Mouse (Mus musculus): ENCODE data around the gene Kif4. TPM values are rescaled to one million over a fixed set of nuclear protein-coding genes. Genes with fewer than 3 reads are reported as not detected.

Gene Kif4
- 21.5 and 22.4 TPM in 2 replicates for polyA plus RNA-seq (2015; fragmentation: Nextera tagmentation; extraction: Ambion mirVana)

- 18% methylated on average over 3 of the region's 3 CpGs for WGBS
- H3K4me3 ChIP-seq (replicated peaks) = peak within 1 kb of the TSS; percentile 52
- H3K9me3 ChIP-seq = no peaks in the 10 kb centered on the region
- no peak for ATAC-seq
- H3K9ac ChIP-seq = peak within 1 kb of the TSS; percentile 60
- no peaks in the 10 kb centered on the region for H3K4me1 ChIP-seq (replicated peaks)
- H3K4me2 ChIP-seq (replicated peaks) = peak within 1 kb of the TSS; percentile 62
- no peaks in the 10 kb centered on the region for H3K27me3 ChIP-seq (replicated peaks)
- no peaks in the 10 kb centered on the region for H3K36me3 ChIP-seq
- peak within 1 kb of the TSS; percentile 68 for H3K27ac ChIP-seq
Measured at GRCm38 (mm10) chrX:100625546-100625801, at the start of gene Kif4. Gene Kif4 (plus strand): TSS chrX:100625737.

GRCm38 (mm10) chrX:100594791-100595190 lies 30.7 kb upstream of the Kif4 start, which contains the start of gene P2ry4:
Gene P2ry4 (minus strand): TSS chrX:100594869.
- Histone ChIP-seq H3K27ac (no peak within 1 kb of the TSS), H3K4me3 (replicated peaks) (no peak within 1 kb of the TSS), H3K36me3 (no peaks in the 10 kb centered on the region), H3K9ac (no peak within 1 kb of the TSS), H3K27me3 (replicated peaks) (peaks cover 2% of the 10 kb centered on the region; the same call in 1 of the 2 replicates), H3K9me3 (no peaks in the 10 kb centered on the region), H3K4me1 (replicated peaks) (no peaks in the 10 kb centered on the region), H3K4me2 (replicated peaks) (no peak within 1 kb of the TSS)
- 36% methylated on average over 4 of the region's 4 CpGs for WGBS
- ATAC-seq = peak; percentile 87

DNA sequence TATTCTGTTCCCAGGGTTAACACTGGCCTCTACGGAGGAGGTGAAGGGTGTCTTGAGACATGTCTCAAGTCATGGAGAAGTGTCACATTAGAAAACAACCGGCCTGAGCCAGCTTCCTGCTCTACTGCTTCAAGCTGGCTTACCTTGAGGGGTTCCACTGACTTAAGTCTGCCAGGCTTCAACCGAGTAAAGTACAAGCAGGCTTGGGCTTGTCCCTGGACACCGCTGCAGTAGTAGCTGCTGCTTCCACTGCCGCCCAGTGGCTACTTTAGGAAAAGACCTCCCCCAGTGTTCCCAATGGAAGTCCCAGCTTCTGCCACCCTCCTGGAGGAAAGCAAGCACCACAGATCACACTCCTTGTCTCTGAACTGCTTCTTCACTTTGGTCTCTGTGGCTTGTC lies 28.1 kb upstream of the Kif4 start:
- peaks cover 2% of the 10 kb centered on the region; the same call in 1 of the 2 replicates for H3K27me3 ChIP-seq (replicated peaks)
- 26% methylated on average over 5 of the region's 5 CpGs for WGBS
- peak; percentile 55 for ATAC-seq

GRCm38 (mm10) chrX:100599755-100600154 lies 25.8 kb upstream of the Kif4 start:
- Histone ChIP-seq H3K4me2 (replicated peaks) (no peak overlapping the region), H3K27me3 (replicated peaks) (peaks cover 2% of the 10 kb centered on the region; the same call in 1 of the 2 replicates), H3K9ac (no peak overlapping the region), H3K4me3 (replicated peaks) (no peak overlapping the region), H3K4me1 (replicated peaks) (no peaks in the 10 kb centered on the region), H3K27ac (no peak overlapping the region), H3K9me3 (no peaks in the 10 kb centered on the region), H3K36me3 (no peaks in the 10 kb centered on the region)
- ATAC-seq = no peak
- 64% methylated on average over 4 of the region's 4 CpGs for WGBS

More for the DNA sequence above, 28.1 kb upstream of the Kif4 start:
- Histone ChIP-seq H3K4me1 (replicated peaks) (no peaks in the 10 kb centered on the region), H3K9me3 (no peaks in the 10 kb centered on the region), H3K9ac (no peak overlapping the region), H3K36me3 (no peaks in the 10 kb centered on the region), H3K4me3 (replicated peaks) (no peak overlapping the region), H3K27ac (no peak overlapping the region), H3K4me2 (replicated peaks) (no peak overlapping the region)

DNA sequence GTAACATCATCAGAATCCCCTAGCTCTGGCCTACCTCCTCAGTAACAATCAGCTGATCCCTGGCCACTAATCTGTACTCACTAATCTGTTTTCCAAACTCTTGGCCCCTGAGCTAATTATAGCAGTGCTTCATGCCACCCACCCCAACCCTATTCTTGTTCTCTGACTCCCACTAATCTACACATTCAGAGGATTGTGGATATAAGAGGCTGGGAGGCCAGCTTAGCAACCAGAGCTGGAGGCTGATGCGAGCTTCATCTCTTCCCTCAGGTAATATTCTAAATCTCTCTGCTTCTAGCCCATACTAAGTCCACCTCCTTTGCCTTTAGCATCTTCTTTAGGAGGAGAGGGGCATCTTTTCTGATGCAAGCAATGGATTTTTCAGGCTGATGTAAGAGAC lies 20.2 kb upstream of the Kif4 start, which contains the start of gene Arr3:
Gene Arr3 (plus strand): TSS at position 184 of the 400 bp plus-strand sequence.
- H3K9me3 ChIP-seq = no peaks in the 10 kb centered on the region
- ATAC-seq = no peak
- H3K27ac ChIP-seq = no peak within 1 kb of the TSS
- H3K27me3 ChIP-seq (replicated peaks) = no peaks in the 10 kb centered on the region; the same call in 1 of the 2 replicates
- H3K4me2 ChIP-seq (replicated peaks) = no peak within 1 kb of the TSS
- no peaks in the 10 kb centered on the region for H3K4me1 ChIP-seq (replicated peaks)
- whole genome bisulfite sequencing = 66% methylated on average over 1 of the region's 1 CpGs
- no peaks in the 10 kb centered on the region for H3K36me3 ChIP-seq
- no peak within 1 kb of the TSS for H3K9ac ChIP-seq
- H3K4me3 ChIP-seq (replicated peaks) = no peak within 1 kb of the TSS

GRCm38 (mm10) chrX:100618488-100618887 lies 7.0 kb upstream of the Kif4 start:
- Histone ChIP-seq H3K9ac (no peak overlapping the region), H3K4me1 (replicated peaks) (no peaks in the 10 kb centered on the region), H3K27ac (no peak overlapping the region), H3K27me3 (replicated peaks) (no peaks in the 10 kb centered on the region; the same call in 1 of the 2 replicates), H3K4me3 (replicated peaks) (no peak overlapping the region), H3K9me3 (no peaks in the 10 kb centered on the region), H3K4me2 (replicated peaks) (no peak overlapping the region), H3K36me3 (no peaks in the 10 kb centered on the region)
- 64% methylated on average over 3 of the region's 3 CpGs for WGBS
- ATAC-seq = peak; percentile 77

DNA sequence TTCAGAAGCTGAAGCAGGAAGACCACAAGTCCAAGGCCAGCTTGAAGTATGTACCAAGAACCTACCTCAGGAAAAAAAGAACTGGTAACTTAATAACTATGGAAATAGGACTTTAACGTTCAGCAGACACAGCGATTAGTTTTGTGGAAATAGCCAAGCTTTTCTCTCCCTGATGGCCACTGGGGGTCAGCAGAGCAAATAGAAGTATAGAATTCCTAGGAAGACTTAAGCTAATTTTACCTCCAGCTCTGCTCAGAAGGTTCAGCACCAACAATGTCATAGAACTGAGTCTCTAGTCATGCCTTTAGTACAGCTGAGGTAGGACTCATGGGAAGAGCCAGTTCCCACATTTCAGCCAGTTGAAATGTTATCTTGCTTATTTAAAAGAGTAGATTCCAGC lies 4.2 kb upstream of the Kif4 start:
- 61% methylated on average over 2 of the region's 2 CpGs for WGBS
- Histone ChIP-seq H3K4me2 (replicated peaks) (no peak overlapping the region), H3K9ac (no peak overlapping the region), H3K27ac (no peak overlapping the region), H3K36me3 (no peaks in the 10 kb centered on the region), H3K4me3 (replicated peaks) (no peak overlapping the region), H3K4me1 (replicated peaks) (no peaks in the 10 kb centered on the region), H3K27me3 (replicated peaks) (no peaks in the 10 kb centered on the region; the same call in 1 of the 2 replicates), H3K9me3 (no peaks in the 10 kb centered on the region)
- ATAC-seq = no peak

- Histone ChIP-seq H3K9me3 (no peaks in the 10 kb centered on the region), H3K4me2 (replicated peaks) (no peak overlapping the region), H3K27ac (no peak overlapping the region), H3K4me3 (replicated peaks) (no peak overlapping the region), H3K4me1 (replicated peaks) (no peaks in the 10 kb centered on the region), H3K9ac (no peak overlapping the region), H3K36me3 (no peaks in the 10 kb centered on the region), H3K27me3 (replicated peaks) (no peaks in the 10 kb centered on the region)
- no peak for ATAC-seq
- WGBS = 90% methylated on average over 4 of the region's 4 CpGs
Measured at GRCm38 (mm10) chrX:100624242-100624641, 1.3 kb upstream of the Kif4 start.

- H3K4me3 ChIP-seq (replicated peaks) = peak overlapping the region; percentile 52
- no peak overlapping the region for H3K27ac ChIP-seq
- H3K9me3 ChIP-seq = no peaks in the 10 kb centered on the region
- no peaks in the 10 kb centered on the region for H3K27me3 ChIP-seq (replicated peaks)
- H3K4me2 ChIP-seq (replicated peaks) = peak overlapping the region; percentile 50
- no peak for ATAC-seq
- H3K9ac ChIP-seq = 0 out of 2 replicates have a peak overlapping the region, but pooled peaks have one; percentile 20
- H3K4me1 ChIP-seq (replicated peaks) = no peaks in the 10 kb centered on the region
- 39% methylated on average over 7 of the region's 7 CpGs for WGBS
- no peaks in the 10 kb centered on the region for H3K36me3 ChIP-seq
Measured at GRCm38 (mm10) chrX:100625146-100625545, 391 bp upstream of the Kif4 start.

DNA sequence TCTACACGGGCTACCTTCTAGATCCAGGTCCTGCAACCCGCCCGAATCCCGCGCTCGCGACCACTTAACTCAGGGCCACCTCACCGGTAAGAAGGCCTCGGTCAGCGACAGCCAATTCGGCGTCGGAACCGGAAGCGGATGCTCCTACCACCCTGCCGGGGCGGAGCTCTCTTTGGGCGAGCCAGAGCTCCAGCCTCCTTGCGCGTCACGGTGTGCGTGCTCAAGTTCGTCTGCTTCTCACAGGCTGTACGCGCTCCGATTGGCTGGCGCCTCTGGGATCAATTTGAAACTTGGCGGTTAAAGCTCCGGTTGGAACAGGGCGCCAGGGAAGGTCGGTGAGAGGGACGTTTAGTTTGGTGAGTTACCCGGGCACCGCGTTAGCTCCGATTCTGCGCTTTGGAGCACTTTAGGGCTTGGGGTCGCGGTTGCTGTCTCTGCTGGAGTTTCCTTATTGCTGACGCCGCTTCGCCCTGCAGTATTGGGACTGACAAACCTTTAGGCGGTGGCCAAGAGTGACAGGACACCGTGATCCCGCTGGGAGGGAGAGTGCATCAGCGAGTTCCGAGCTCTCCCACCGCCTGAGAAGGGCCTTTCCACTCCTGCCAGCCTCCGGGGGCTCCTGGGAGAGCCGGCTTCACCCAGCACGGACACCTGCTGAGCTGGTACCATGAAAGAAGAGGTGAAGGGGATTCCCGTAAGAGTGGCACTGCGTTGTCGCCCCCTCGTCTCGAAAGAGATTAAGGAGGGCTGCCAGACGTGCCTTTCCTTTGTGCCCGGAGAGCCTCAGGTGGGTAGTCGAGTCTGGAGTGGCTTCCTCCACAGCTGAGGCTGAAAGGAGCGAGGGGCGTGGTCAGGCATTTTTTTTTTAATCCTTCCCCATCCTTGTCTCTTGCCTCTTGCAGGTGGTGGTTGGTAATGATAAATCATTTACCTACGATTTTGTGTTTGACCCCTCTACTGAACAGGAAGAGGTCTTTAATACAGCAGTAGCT lies 561 bp downstream of the Kif4 start, which contains the start of gene Pdzd11:
Gene Pdzd11 (minus strand): TSS at position 767 of the 992 bp plus-strand sequence.
- peak; percentile 100 for ATAC-seq
- H3K36me3 ChIP-seq = no peaks in the 10 kb centered on the region
- H3K4me3 ChIP-seq (replicated peaks) = peak within 1 kb of the TSS; percentile 52
- no peaks in the 10 kb centered on the region for H3K27me3 ChIP-seq (replicated peaks)
- no peaks in the 10 kb centered on the region for H3K9me3 ChIP-seq
- peak within 1 kb of the TSS; percentile 62 for H3K4me2 ChIP-seq (replicated peaks)
- H3K4me1 ChIP-seq (replicated peaks) = no peaks in the 10 kb centered on the region
- 21% methylated on average over 62 of the region's 62 CpGs for WGBS
- H3K9ac ChIP-seq = peak within 1 kb of the TSS; percentile 60
- H3K27ac ChIP-seq = peak within 1 kb of the TSS; percentile 68

GRCm38 (mm10) chrX:100629076-100629475 lies 3.5 kb downstream of the Kif4 start:
- no peak overlapping the region for H3K4me2 ChIP-seq (replicated peaks)
- H3K27ac ChIP-seq = no peak overlapping the region
- no peak overlapping the region for H3K4me3 ChIP-seq (replicated peaks)
- H3K4me1 ChIP-seq (replicated peaks) = no peaks in the 10 kb centered on the region
- no peaks in the 10 kb centered on the region for H3K27me3 ChIP-seq (replicated peaks)
- H3K9me3 ChIP-seq = no peaks in the 10 kb centered on the region
- H3K9ac ChIP-seq = no peak overlapping the region
- H3K36me3 ChIP-seq = no peaks in the 10 kb centered on the region
- ATAC-seq = no peak
- 87% methylated on average over 2 of the region's 2 CpGs for WGBS

DNA sequence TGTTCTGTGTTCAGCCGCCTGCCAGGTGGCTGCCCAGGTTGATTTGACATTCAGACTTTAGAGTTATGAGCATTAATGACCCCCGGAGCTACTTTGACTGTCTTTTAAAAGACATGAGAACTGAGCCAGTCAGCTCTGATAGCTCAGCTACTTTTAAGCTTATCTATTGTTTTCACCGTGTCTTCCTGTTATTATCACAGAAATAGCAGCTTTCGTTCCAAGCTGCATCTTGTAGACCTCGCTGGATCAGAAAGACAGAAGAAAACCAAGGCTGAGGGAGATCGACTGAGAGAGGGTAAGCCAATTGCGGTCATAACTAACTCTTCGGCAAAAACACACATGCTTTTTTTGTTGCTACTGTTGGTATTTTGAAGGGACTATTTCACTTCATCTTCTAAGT lies 12.9 kb downstream of the Kif4 start:
- H3K36me3 ChIP-seq = no peaks in the 10 kb centered on the region
- H3K9me3 ChIP-seq = no peaks in the 10 kb centered on the region
- no peak for ATAC-seq
- no peak overlapping the region for H3K4me3 ChIP-seq (replicated peaks)
- no peak overlapping the region for H3K4me2 ChIP-seq (replicated peaks)
- 90% methylated on average over 8 of the region's 8 CpGs for WGBS
- H3K27me3 ChIP-seq (replicated peaks) = no peaks in the 10 kb centered on the region
- H3K9ac ChIP-seq = no peak overlapping the region
- H3K27ac ChIP-seq = no peak overlapping the region
- no peaks in the 10 kb centered on the region for H3K4me1 ChIP-seq (replicated peaks)

All from intestine, embryonic 15.5 days (tissue).